Mouse (Mus musculus) brain, embryonic 14.5 days (tissue): ENCODE data around the gene Sqstm1.

Experiments
- CTCF ChIP-seq: fragments of 200-500 bp; IDR thresholded peaks from 2 replicates; pipeline ENCODE4 v1.5.1; 2012; ENCODE audit warnings: inconsistent platforms, mild to moderate bottlenecking, moderate library complexity, borderline replicate concordance; ENCODE audit not compliant: insufficient read depth, insufficient read length; ENCODE audit errors: extremely low read depth
- POLR2A ChIP-seq: fragments of 200-500 bp; IDR thresholded peaks from 2 replicates; pipeline ENCODE4 v1.6.1; 2012; ENCODE audit warnings: mild to moderate bottlenecking, inconsistent platforms, borderline replicate concordance; ENCODE audit not compliant: poor library complexity, insufficient read depth, insufficient read length, severe bottlenecking; ENCODE audit errors: extremely low read depth

DNA sequence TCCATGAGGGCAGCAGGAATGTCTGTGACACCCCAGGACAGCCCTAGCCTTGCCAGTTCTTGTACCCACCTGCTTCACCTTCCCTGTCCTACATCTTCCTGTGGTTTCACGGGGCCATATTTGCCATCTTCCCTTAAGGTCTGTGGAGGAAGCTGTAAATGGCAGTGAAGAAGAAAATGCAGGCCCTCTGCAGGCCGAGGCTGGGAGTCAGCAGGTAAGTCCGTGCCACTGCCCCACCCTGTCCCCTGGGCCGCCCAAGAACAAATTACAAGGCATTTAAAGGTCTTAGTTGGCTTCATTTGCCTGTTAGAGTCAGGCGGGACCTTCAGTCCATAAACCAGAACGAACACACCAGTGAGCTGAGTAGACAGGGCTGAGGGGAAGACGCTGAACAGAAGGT is 16.6 kb downstream of the Sqstm1 start:
- TF ChIP-seq CTCF (no peak), POLR2A (no peak)
